Mouse (Mus musculus): ENCODE results near the gene St5. TPM values are rescaled to one million over a fixed set of nuclear protein-coding genes. Genes with fewer than 3 reads are reported as not detected.

The St5 gene
- polyA plus RNA-seq, 1 experiment: 44.8 TPM

DNA sequence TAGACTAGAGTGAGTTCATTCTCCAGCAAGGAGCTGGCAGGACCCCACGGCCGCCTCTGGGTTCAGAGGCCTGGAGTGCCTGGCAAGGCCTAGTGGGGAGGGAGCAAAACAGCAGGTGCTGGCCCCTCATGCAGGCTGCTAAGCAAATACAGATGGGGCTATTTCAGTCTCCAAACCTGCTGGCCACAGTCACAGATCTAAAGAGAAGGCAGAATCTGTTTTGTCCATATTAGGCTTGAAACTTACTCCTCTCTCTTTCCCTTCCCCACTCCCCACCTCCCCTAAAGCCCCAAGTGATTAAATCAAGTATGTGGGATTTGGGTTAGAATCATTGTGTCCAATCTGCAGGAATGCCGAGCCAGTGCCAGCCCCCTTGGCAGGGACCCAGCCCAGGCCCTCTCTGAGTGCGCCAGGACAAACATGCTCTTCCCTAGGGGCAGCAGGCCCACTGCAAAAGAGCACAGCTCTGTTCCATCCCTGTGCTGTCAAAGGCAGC is 166.9 kb downstream of the St5 start:
- no peak overlapping the region for H3K4me3 ChIP-seq (replicated peaks; ENCODE audit: insufficient read depth, low read depth, low read length)
- H3K27ac ChIP-seq (ENCODE audit: insufficient read depth, low read length): peak overlapping the region; percentile 62
- TF ChIP-seq CTCF (IDR thresholded peaks at IDR 0.05; ENCODE audit: borderline replicate concordance, insufficient read depth, low read depth, low read length) (no peak), POLR2A (IDR thresholded peaks at IDR 0.05; ENCODE audit: borderline replicate concordance, insufficient read depth, low read length) (no peak)
- peak; percentile 69 to 80 for DNase-seq
- peaks cover 28% of the 10 kb centered on the region for H3K4me1 ChIP-seq (ENCODE audit: control insufficient read depth, insufficient read depth, low read length)
- 5% methylated on average over 4 of the region's 4 CpGs for WGBS
- H3K27me3 ChIP-seq (ENCODE audit: control insufficient read depth, insufficient read depth, low read length): no peaks in the 10 kb centered on the region

GRCm38 (mm10) chr7:109534921-109535320 is 168.5 kb downstream of the St5 start:
- Histone ChIP-seq H3K4me1 (ENCODE audit: control insufficient read depth, insufficient read depth, low read length) (peaks cover 28% of the 10 kb centered on the region), H3K27ac (ENCODE audit: insufficient read depth, low read length) (peak overlapping the region; percentile 61), H3K4me3 (replicated peaks; ENCODE audit: insufficient read depth, low read depth, low read length) (no peak overlapping the region), H3K27me3 (ENCODE audit: control insufficient read depth, insufficient read depth, low read length) (no peaks in the 10 kb centered on the region)
- WGBS: 78% methylated on average over 3 of the region's 3 CpGs
- peak in 1 of 2 experiments; percentile 28 for DNase-seq
- TF ChIP-seq CTCF (IDR thresholded peaks at IDR 0.05; ENCODE audit: borderline replicate concordance, insufficient read depth, low read depth, low read length) (no peak), POLR2A (IDR thresholded peaks at IDR 0.05; ENCODE audit: borderline replicate concordance, insufficient read depth, low read length) (no peak)

- H3K27me3 ChIP-seq (ENCODE audit: control insufficient read depth, insufficient read depth, low read length): no peaks in the 10 kb centered on the region
- no peak for DNase-seq
- 39% methylated on average over 4 of the region's 4 CpGs for WGBS
- no peak overlapping the region for H3K4me3 ChIP-seq (replicated peaks; ENCODE audit: insufficient read depth, low read depth, low read length)
- TF ChIP-seq CTCF (IDR thresholded peaks at IDR 0.05; ENCODE audit: borderline replicate concordance, insufficient read depth, low read depth, low read length) (no peak), POLR2A (IDR thresholded peaks at IDR 0.05; ENCODE audit: borderline replicate concordance, insufficient read depth, low read length) (no peak)
- no peak overlapping the region; the same call in 1 of the 2 replicates for H3K27ac ChIP-seq (ENCODE audit: insufficient read depth, low read length)
- H3K4me1 ChIP-seq (ENCODE audit: control insufficient read depth, insufficient read depth, low read length): peaks cover 28% of the 10 kb centered on the region
Observed at GRCm38 (mm10) chr7:109533888-109534287, 169.5 kb downstream of the St5 start.

DNA sequence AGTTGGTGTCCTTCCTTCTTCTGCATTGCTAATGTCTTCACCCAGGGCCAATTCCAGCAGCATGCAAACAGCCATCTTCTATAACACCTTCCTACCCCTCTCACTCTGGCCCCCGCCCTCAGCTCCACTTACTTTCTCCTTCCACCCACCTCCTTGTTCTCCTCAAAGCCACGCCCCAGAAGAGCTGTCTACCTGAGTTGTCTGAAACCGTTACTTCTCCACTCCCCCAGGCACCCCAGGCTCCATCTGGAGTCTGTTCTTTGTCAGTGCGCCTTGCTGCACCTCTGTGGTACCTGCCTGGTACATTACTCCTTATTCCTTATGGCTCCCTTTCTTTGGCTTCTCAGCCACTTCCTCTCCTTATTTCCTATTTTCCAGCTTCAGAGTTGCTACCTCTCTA is 170.3 kb downstream of the St5 start:
- peaks cover 28% of the 10 kb centered on the region for H3K4me1 ChIP-seq (ENCODE audit: control insufficient read depth, insufficient read depth, low read length)
- no peak for DNase-seq
- no peak overlapping the region for H3K27ac ChIP-seq (ENCODE audit: insufficient read depth, low read length)
- H3K4me3 ChIP-seq (replicated peaks; ENCODE audit: insufficient read depth, low read depth, low read length): no peak overlapping the region
- no peaks in the 10 kb centered on the region for H3K27me3 ChIP-seq (ENCODE audit: control insufficient read depth, insufficient read depth, low read length)
- TF ChIP-seq POLR2A (IDR thresholded peaks at IDR 0.05; ENCODE audit: borderline replicate concordance, insufficient read depth, low read length): no peak
- no peak for TF ChIP-seq CTCF (IDR thresholded peaks at IDR 0.05; ENCODE audit: borderline replicate concordance, insufficient read depth, low read depth, low read length)
- 75% methylated on average over 4 of the region's 4 CpGs for WGBS

- DNase-seq: no peak
- TF ChIP-seq CTCF (IDR thresholded peaks at IDR 0.05; ENCODE audit: borderline replicate concordance, insufficient read depth, low read depth, low read length) (no peak), POLR2A (IDR thresholded peaks at IDR 0.05; ENCODE audit: borderline replicate concordance, insufficient read depth, low read length) (no peak)
- WGBS: 51% methylated on average over 3 of the region's 3 CpGs
- Histone ChIP-seq H3K27ac (ENCODE audit: insufficient read depth, low read length) (no peak overlapping the region), H3K4me1 (ENCODE audit: control insufficient read depth, insufficient read depth, low read length) (peaks cover 28% of the 10 kb centered on the region), H3K4me3 (replicated peaks; ENCODE audit: insufficient read depth, low read depth, low read length) (no peak overlapping the region), H3K27me3 (ENCODE audit: control insufficient read depth, insufficient read depth, low read length) (no peaks in the 10 kb centered on the region)
Observed at GRCm38 (mm10) chr7:109532691-109533090, 170.7 kb downstream of the St5 start.

- DNase-seq: no peak
- H3K27ac ChIP-seq (ENCODE audit: insufficient read depth, low read length): no peak overlapping the region
- no peaks in the 10 kb centered on the region for H3K27me3 ChIP-seq (ENCODE audit: control insufficient read depth, insufficient read depth, low read length)
- no peak overlapping the region for H3K4me3 ChIP-seq (replicated peaks; ENCODE audit: insufficient read depth, low read depth, low read length)
- H3K4me1 ChIP-seq (ENCODE audit: control insufficient read depth, insufficient read depth, low read length): peaks cover 23% of the 10 kb centered on the region
- 88% methylated on average over 5 of the region's 5 CpGs for WGBS
- TF ChIP-seq CTCF (IDR thresholded peaks at IDR 0.05; ENCODE audit: borderline replicate concordance, insufficient read depth, low read depth, low read length) (no peak), POLR2A (IDR thresholded peaks at IDR 0.05; ENCODE audit: borderline replicate concordance, insufficient read depth, low read length) (no peak)
Observed at GRCm38 (mm10) chr7:109531501-109531900, 171.9 kb downstream of the St5 start.

GRCm38 (mm10) chr7:109529741-109530140 is 173.7 kb downstream of the St5 start:
- WGBS: 75% methylated on average over 2 of the region's 2 CpGs
- H3K4me3 ChIP-seq (replicated peaks; ENCODE audit: insufficient read depth, low read depth, low read length): no peak overlapping the region
- DNase-seq: no peak
- peaks cover 20% of the 10 kb centered on the region for H3K4me1 ChIP-seq (ENCODE audit: control insufficient read depth, insufficient read depth, low read length)
- no peak overlapping the region for H3K27ac ChIP-seq (ENCODE audit: insufficient read depth, low read length)
- H3K27me3 ChIP-seq (ENCODE audit: control insufficient read depth, insufficient read depth, low read length): no peaks in the 10 kb centered on the region
- no peak for TF ChIP-seq CTCF (IDR thresholded peaks at IDR 0.05; ENCODE audit: borderline replicate concordance, insufficient read depth, low read depth, low read length)
- no peak for TF ChIP-seq POLR2A (IDR thresholded peaks at IDR 0.05; ENCODE audit: borderline replicate concordance, insufficient read depth, low read length)

DNA sequence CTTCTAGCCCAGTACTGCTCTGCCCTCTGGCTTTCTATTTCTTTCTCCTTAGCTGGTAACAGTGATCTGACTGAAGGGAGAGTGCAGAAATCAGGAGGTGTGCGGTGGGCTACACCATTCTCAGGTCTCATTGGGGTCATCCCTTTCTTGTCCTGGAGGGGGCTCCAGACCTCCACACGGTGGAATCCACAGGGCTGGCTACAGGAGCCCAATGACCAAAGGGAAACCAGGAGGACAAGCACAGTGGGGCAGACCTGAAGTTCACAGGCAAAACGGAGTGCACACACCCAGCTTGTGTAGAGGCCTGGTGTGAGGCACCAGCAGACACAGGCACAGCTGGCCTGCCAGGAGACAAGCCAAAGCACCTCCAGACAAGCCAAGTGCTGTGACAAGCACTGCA is 175.0 kb downstream of the St5 start:
- H3K4me1 ChIP-seq (ENCODE audit: control insufficient read depth, insufficient read depth, low read length): peaks cover 15% of the 10 kb centered on the region
- no peaks in the 10 kb centered on the region for H3K27me3 ChIP-seq (ENCODE audit: control insufficient read depth, insufficient read depth, low read length)
- no peak overlapping the region for H3K27ac ChIP-seq (ENCODE audit: insufficient read depth, low read length)
- 12% methylated on average over 3 of the region's 3 CpGs for WGBS
- TF ChIP-seq POLR2A (IDR thresholded peaks at IDR 0.05; ENCODE audit: borderline replicate concordance, insufficient read depth, low read length) (no peak), CTCF (IDR thresholded peaks at IDR 0.05; ENCODE audit: borderline replicate concordance, insufficient read depth, low read depth, low read length) (peak; percentile 61; the same call in 1 of the 2 replicates)
- H3K4me3 ChIP-seq (replicated peaks; ENCODE audit: insufficient read depth, low read depth, low read length): no peak overlapping the region
- peak; percentile 56 to 59 for DNase-seq

Data from cerebellum, adult 2 months (tissue).